Mouse (Mus musculus): ENCODE data around the gene Map3k21. TPM values are rescaled to one million over a fixed set of nuclear protein-coding genes. Genes with fewer than 3 reads are reported as not detected.

Gene Map3k21
- polyA plus RNA-seq, 1 experiment from 2014 or later = 0.74 TPM

- Histone ChIP-seq H3K9ac (replicated peaks; ENCODE audit: low read depth) (no peak overlapping the region), H3K4me3 (ENCODE audit: low read depth, low read length) (peak overlapping the region; percentile 41; the same call in 1 of the 2 replicates), H3K4me1 (ENCODE audit: insufficient read depth, low read depth, low read length) (0 out of 2 replicates have a peak, but pooled peaks cover 3% of the 10 kb centered on the region), H3K27me3 (replicated peaks; ENCODE audit: insufficient read depth, low read length) (peaks cover 15% of the 10 kb centered on the region), H3K4me2 (replicated peaks; ENCODE audit: low read depth, low read length) (peak overlapping the region; percentile 60), H3K27ac (ENCODE audit: low read length) (peak overlapping the region; percentile 64), H3K9me3 (ENCODE audit: low read length) (no peaks in the 10 kb centered on the region), H3K36me3 (ENCODE audit: insufficient read depth, low read length) (no peaks in the 10 kb centered on the region)
- 12% methylated on average over 6 of the region's 6 CpGs for WGBS
- ATAC-seq = peak; percentile 36
- TF ChIP-seq EP300 (IDR thresholded peaks at IDR 0.05) (0 out of 2 replicates have a peak, but pooled peaks have one; percentile 5), CTCF (IDR thresholded peaks at IDR 0.05) (no peak)
- peak; percentile 70 for DNase-seq (ENCODE audit: low spot score)
These were observed 86.7 kb downstream of the Map3k21 start for GRCm38 (mm10) chr8:125996980-125997379.

Other genes with a start within 250 kb of the Map3k21 start
- gene Map10, start 240.6 kb upstream of the Map3k21 start, polyA plus RNA-seq (2015; fragmentation: Nextera tagmentation; extraction: Ambion mirVana) = 3.6 and 3.7 TPM in 2 replicates
- 31.2 and 34.0 TPM in 2 replicates for gene Ntpcr, start 180.5 kb upstream of the Map3k21 start, polyA plus RNA-seq (2015; fragmentation: Nextera tagmentation; extraction: Ambion mirVana)
- gene Pcnx2, start 12.1 kb upstream of the Map3k21 start, polyA plus RNA-seq (2015; fragmentation: Nextera tagmentation; extraction: Ambion mirVana) = 0.18 and 0.31 TPM in 2 replicates
- gene Kcnk1, start 84.7 kb downstream of the Map3k21 start, polyA plus RNA-seq (2015; fragmentation: Nextera tagmentation; extraction: Ambion mirVana) = 34.0 and 63.6 TPM in 2 replicates

All from lung, postnatal 0 days (tissue).